Mouse (Mus musculus) ovary, postnatal 36 days (tissue): ENCODE results near the gene Dkk3.
"Not testable (repeated sequence)": the region's sequence is repeated elsewhere in the genome, so short reads cannot be mapped to it uniquely, and the experiment has no call there.

Source experiments
- DNase-seq: peaks from one replicate; pipeline ENCODE4 v3.0.0; 2022; ENCODE audit warnings: low spot score, mixed read lengths

Dkk3 gene

GRCm38 (mm10) chr7:112169955-112170692 is 11.3 kb upstream of the Dkk3 start:
- no peak for DNase-seq

GRCm38 (mm10) chr7:112165593-112165992 is 6.7 kb upstream of the Dkk3 start:
- DNase-seq: no peak

- DNase-seq: not testable (repeated sequence)
Measured at GRCm38 (mm10) chr7:112165032-112165431, 6.2 kb upstream of the Dkk3 start.

GRCm38 (mm10) chr7:112164430-112164829 is 5.6 kb upstream of the Dkk3 start:
- no peak for DNase-seq

DNA sequence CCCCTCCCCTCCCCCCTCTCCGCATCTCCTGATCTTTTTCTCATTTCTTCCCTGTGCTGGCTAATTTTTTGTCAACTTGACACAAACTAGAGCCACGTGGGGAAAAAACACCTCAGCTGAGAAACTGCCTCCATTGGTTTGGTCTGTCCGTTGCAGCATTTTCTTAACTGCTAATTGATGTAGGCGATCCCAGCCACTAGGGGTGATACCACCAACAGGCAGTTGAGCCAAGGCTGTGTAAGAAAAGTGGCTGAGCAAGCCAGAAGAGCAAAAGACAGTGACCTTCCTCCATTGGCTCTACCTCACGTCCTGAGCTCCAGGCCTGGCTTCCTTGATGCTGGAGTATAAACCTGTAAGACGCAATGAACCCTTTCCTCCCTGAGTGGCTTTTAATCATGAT is 978 bp upstream of the Dkk3 start:
- DNase-seq: no peak

GRCm38 (mm10) chr7:112158316-112158741 is 528 bp downstream of the Dkk3 start:
- peak; percentile 41 for DNase-seq

DNA sequence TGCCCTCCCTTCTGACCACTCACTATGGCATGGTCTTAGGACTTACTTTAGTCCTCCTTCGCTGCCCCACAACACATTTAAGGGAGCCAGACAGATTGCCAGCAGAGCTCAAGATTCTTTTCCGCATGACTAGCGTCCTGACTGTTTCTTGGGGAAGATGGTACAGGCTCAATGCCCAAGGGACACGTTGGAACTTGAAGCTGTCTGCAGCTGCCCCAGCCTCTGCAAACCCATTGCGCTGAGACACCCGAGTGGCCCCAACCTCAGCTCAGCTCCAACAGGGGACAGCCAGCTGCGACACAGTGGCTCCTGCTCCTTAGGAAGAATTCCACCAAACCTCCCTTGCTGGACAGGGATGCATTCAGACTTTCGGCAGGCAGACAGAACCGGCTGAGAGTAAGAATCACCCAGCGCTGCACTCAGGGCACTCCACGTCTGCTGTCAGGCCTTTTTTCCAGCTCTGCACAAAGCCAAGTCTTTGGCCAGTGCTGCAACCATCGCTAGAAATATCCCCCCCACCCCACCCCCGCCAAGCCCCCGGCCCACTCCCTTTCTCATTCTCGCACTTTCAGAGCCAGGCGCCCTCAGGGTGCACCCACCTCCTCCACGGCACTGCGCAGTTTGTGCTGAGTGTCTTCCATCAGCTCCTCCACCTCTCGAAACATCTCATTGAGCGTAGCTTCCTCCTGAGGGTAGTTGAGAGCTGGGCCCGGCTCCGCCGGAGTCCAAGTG is 1.1 kb downstream of the Dkk3 start:
- no peak for DNase-seq

DNA sequence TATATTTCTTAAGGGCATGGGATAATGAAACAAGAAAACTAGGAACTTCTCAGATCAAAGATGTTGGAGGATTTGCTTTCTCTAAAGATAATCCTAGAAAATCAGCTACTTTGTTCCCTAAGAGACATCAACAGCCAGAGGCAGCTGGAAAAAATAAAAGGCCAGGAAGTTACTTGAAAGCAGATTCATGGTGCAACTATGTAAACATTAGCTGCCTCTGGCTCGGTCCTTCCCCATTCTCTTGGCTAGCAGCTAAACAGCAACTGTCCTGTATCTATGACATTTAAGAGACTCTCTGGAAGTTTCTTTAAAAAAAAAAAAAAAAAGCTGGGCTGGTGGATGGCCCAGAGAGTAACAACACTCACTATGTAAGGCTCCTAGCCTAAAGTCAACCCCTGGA is 3.7 kb downstream of the Dkk3 start:
- no peak for DNase-seq

DNA sequence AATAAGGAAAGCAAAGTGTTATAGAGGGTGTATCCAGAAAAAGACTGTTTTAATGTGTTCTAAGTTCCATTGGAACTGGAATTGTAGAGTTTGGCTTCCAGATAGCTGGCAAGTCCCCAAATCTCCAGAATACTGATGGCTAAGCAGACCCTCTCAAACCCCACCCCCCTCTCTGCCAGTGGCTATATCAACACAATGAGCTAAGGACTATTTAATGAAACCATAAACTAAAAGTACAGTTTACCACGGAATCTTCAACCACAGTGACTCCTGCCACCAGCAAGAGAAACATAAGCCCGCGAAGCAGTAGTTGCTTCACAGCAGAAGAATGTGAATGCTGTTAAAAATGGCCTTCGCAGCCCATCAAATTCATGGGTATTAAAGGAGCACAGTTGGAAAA is 4.4 kb downstream of the Dkk3 start:
- DNase-seq: no peak

DNA sequence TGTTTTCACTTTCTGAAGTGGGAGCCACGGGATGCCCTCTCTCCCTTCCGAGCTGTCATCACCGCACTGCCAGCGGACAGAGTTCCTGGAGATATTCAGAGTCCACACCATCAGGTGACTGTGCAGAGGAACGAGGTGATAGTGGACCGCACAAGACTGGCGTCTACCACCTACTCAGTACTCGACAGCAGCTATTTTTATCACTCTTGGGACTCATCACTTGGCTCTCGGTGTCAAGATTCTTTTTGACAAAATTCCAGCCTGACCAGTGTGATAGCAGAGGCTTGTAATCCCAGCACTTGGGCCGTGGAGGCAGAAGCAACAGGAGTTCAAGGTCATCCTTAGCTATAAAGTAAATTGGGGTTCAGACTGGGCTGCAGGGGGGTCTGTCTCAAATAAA is 9.7 kb downstream of the Dkk3 start:
- no peak for DNase-seq

DNA sequence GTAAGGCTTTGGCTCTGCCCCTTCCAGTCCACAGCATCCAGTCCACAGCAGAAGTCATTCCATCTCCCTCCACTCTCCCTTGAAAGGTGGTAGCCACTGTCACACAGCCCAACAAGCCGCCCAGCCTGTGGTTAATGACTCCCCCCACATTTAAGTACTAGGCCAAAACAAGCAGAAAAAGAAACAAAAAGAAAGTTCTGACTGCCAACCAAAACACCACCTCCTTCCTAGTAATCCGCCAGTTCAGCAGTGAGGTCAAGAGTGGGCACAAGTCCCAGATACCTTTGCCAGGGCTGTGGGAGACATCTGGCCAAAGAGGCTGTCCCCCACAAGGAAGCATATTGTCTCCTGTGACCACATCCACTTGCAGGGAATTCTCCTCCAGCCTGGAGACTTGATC is 10.9 kb downstream of the Dkk3 start:
- DNase-seq: peak; percentile 34

DNA sequence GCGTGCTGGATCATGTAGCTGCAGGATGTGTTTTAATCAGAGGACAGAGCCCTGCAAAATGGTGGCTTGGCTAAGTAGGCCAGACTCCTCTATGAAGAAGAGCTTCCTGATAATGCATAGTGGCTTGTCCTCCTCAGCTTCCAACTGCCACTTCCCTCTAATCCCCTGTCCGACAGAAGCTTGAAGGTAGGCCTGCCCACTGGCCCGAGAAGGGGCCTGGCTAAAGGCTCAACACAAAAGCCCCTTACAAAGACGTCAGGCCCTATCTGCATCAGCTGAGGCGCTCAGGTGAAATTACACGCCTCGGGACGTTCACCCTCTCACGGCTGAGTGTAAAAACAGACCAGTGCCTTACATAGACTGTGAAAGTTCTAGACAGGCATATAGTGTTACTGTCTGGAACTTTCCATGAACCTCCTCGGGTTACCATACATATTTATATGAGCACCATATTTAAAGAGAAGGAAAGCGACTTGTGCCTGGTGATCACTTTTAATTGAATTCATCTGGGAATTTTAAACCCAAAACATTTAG is 14.1 kb downstream of the Dkk3 start:
- no peak for DNase-seq

GRCm38 (mm10) chr7:112143978-112144377 is 14.9 kb downstream of the Dkk3 start:
- DNase-seq: no peak

DNA sequence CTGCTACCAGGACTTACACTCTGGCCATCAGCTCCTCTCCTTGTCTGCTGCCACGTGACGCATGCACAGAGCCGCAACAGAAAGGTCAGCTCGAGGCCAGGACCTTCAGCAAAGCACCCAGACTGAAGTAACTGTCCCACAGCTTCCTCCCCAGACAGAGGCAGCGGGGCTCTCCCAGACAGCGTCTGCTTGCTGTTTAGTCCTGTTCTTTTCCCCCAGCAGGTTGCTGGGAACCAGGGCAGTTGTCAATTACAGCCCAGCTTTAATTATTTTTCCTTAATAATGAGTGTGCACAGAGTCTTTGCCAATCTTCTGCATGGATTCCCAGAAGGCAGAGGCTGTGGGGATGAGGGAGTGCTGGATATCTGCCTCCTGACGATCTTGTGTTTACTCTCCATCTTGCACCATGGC is 15.8 kb downstream of the Dkk3 start:
- no peak for DNase-seq

GRCm38 (mm10) chr7:112142616-112143015 is 16.2 kb downstream of the Dkk3 start:
- DNase-seq: no peak

DNA sequence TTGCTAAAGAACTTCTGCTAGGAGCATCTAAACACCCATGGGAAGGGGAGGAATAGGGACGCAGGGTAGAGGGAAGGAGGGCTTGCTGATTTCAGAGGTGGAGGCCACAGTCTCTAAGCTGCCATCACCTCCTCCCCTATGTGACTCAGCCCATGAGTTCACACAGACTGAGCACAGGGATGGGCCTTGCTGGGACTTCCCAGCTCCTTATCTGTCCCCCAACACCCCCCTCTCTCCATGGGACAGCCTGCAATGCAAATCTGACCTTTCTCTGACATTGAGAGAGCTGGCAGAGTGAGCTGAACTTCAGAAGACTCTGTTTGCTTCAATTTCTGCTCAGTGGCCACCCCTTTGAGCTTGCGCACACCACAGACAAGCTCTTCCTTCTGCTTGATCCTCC is 18.1 kb downstream of the Dkk3 start:
- DNase-seq: no peak

DNA sequence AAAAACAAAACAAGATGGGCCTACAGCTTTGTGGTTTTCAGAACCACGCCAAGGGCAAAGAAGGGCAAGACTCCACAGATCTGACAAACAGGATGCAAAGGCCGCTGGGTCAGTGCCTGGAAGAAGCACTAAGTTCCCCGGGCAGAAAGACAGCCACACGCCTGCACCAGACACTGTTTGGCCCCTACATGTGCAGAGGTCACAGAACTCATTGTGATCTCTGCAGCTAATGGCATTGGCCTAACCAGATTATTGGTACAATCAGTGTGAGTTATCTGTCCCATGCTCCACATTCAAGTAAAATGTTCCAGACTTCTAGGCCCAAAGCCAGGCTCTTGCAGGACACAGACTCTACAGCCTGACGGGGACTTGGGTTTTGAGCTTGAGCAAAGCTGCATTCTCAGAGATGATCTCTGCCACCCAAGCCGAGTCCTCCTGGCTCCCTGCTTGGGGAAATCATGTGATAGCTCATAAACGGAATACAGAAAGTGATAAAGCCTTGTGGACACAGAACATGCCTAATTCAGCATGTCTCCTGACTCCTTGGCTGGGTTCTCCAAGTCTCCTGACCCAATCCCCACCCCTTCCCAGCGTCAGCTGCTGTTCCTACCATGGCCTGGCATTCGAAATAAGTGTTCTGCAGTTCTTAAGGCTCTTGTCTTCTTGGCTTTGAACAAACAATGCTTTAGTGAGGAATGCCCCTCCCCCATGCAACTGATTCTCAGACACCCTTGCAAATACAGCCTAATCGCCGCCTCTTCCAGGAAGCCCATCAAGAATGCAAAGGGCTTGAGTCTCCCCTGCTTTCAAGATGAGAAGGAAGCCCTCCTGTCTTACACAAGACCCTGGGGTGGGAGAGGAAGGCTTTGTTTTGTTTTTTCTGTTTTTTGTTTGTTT is 20.1 kb downstream of the Dkk3 start:
- DNase-seq: no peak

GRCm38 (mm10) chr7:112138168-112138508 is 20.7 kb downstream of the Dkk3 start:
- DNase-seq: no peak

DNA sequence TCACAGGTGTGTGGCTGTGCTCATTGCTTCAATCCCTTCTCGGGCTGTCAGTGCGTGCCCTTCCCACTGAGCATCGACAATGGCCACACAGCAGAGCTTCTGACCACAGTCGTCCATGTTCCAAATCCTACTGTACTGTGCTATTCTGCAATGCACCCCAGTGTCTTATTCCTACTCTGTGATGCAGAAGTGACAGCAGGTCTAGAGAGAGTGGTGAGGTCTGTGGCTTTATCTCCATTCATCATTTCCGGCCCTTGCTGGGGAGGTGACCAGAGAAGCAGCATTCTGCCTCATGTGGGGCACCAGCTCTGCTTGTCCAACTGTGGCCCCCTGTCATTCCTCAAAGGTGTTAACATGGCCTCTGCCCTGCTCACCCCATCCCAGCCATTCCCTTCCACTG is 22.3 kb downstream of the Dkk3 start:
- DNase-seq: no peak

DNA sequence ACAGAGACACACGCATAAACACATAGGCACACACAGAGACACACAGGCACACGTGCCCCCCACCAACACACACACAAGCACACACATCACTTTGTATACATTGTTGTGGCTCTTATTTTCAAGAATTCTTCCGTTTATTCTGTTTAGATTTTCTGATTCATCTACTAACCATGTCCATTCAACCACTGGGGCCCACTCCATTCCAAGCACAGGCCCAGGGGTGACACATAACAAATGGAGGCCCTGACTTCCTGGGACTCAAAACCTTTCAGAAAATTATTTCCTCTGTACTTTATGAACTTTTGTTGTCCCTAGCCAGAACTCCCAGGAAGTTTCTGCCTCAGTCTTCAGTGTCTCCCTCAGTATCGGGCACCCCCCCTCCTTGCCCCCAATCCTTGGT is 23.7 kb downstream of the Dkk3 start:
- no peak for DNase-seq

GRCm38 (mm10) chr7:112133277-112133676 is 25.6 kb downstream of the Dkk3 start:
- no peak for DNase-seq

GRCm38 (mm10) chr7:112132005-112132404 is 26.9 kb downstream of the Dkk3 start:
- DNase-seq: no peak
